Comparison of ENCODE assay signal across 8 mouse cellular contexts in genomic region chr19:42129509-42130293, GRCm38 (mm10). TPM values are rescaled to one million over a fixed set of nuclear protein-coding genes. Genes with fewer than 3 reads are reported as not detected.
DNase-seq lines count a peak whose midpoint lies in the region; ATAC-seq and TF ChIP-seq lines count a peak whose summit lies in the region.

No protein-coding gene starts in this region.

- 72% methylated on average over 14 of the region's 14 CpGs for WGBS in liver, adult 2 months
- 12% methylated on average over 14 of the region's 14 CpGs for WGBS in hindbrain, embryonic 14.5 days
- 19% methylated on average over 14 of the region's 14 CpGs for WGBS in midbrain, embryonic 13.5 days

- peak overlapping the region; percentile 90 for H3K4me2 ChIP-seq in hindbrain, embryonic 14.5 days (replicated peaks)
- peak overlapping the region; percentile 93 for H3K4me2 ChIP-seq in midbrain, embryonic 13.5 days (replicated peaks)

- H3K4me1 ChIP-seq in liver, adult 2 months (ENCODE audit: control insufficient read depth, insufficient read depth, low read length), result peaks cover 17% of the 10 kb centered on the region
- H3K4me1 ChIP-seq in cortical plate, adult 2 months (ENCODE audit: control insufficient read depth, insufficient read depth, low read length), result peaks cover 4% of the 10 kb centered on the region
- H3K4me1 ChIP-seq in hindbrain, embryonic 14.5 days (replicated peaks; ENCODE audit: control insufficient read depth, insufficient read depth, low read length), result 0 out of 2 replicates have a peak, but pooled peaks cover 7% of the 10 kb centered on the region
- H3K4me1 ChIP-seq in midbrain, embryonic 13.5 days (replicated peaks), result peaks cover 19% of the 10 kb centered on the region

- peaks cover 2% of the 10 kb centered on the region; the same call in 1 of the 2 replicates for H3K36me3 ChIP-seq in liver, adult 2 months (ENCODE audit: control insufficient read depth, insufficient read depth, low read length)
- H3K36me3 ChIP-seq in hindbrain, embryonic 14.5 days (replicated peaks; ENCODE audit: control insufficient read depth, insufficient read depth), result peaks cover 2% of the 10 kb centered on the region; the same call in 1 of the 2 replicates
- H3K36me3 ChIP-seq in midbrain, embryonic 13.5 days, result peaks cover 5% of the 10 kb centered on the region

- H3K4me3 ChIP-seq in liver, adult 2 months (ENCODE audit: insufficient read depth, low read depth, low read length), result peak overlapping the region; percentile 25
- H3K4me3 ChIP-seq in cortical plate, adult 2 months (ENCODE audit: insufficient read depth, low read length), result peak overlapping the region; percentile 60
- H3K4me3 ChIP-seq in hindbrain, embryonic 14.5 days (replicated peaks; ENCODE audit: low read length), result peak overlapping the region; percentile 47
- peak overlapping the region; percentile 60 for H3K4me3 ChIP-seq in midbrain, embryonic 13.5 days (replicated peaks)

- peaks cover 5% of the 10 kb centered on the region; the same call in 1 of the 2 replicates for H3K79me2 ChIP-seq in liver, adult 2 months (ENCODE audit: control insufficient read depth, insufficient read depth, low read length)

- H3K9me3 ChIP-seq in hindbrain, embryonic 14.5 days (ENCODE audit: control insufficient read depth, low read length), result no peaks in the 10 kb centered on the region
- no peaks in the 10 kb centered on the region for H3K9me3 ChIP-seq in midbrain, embryonic 13.5 days

- DNase-seq in liver, adult 2 months (ENCODE audit: extremely low read depth, low read depth, low spot score), result no peak
- DNase-seq in liver, result no peak
- no peak for DNase-seq in hindbrain, embryonic 14.5 days (ENCODE audit: low spot score)
- no peak for DNase-seq in urinary bladder, adult 2 months (ENCODE audit: low spot score)
- DNase-seq in ovary, postnatal 10 days (ENCODE audit: low spot score), result no peak
- no peak for DNase-seq in MN1 (ENCODE audit: low spot score)

- peak overlapping the region; percentile 53 for H3K9ac ChIP-seq in liver, adult 2 months (ENCODE audit: low read depth, low read length)
- H3K9ac ChIP-seq in hindbrain, embryonic 14.5 days, result peak overlapping the region; percentile 49
- peak overlapping the region; percentile 73 for H3K9ac ChIP-seq in midbrain, embryonic 13.5 days (replicated peaks)

- peak overlapping the region; percentile 70 for H3K27ac ChIP-seq in liver, adult 2 months (replicated peaks; ENCODE audit: insufficient read depth, low read depth, low read length)
- peak overlapping the region; percentile 84 for H3K27ac ChIP-seq in cortical plate, adult 2 months (ENCODE audit: insufficient read depth, low read length)
- H3K27ac ChIP-seq in hindbrain, embryonic 14.5 days, result 0 out of 2 replicates have a peak overlapping the region, but pooled peaks have one; percentile 4
- peak overlapping the region; percentile 19; the same call in 1 of the 2 replicates for H3K27ac ChIP-seq in midbrain, embryonic 13.5 days

- no peak for TF ChIP-seq CTCF in liver, adult 2 months (IDR thresholded peaks at IDR 0.05; ENCODE audit: low read depth, low read length)
- no peak for TF ChIP-seq CTCF in cortical plate, adult 2 months (IDR thresholded peaks at IDR 0.05; ENCODE audit: extremely low read depth, insufficient read depth, low read length)

- no peaks in the 10 kb centered on the region for H3K27me3 ChIP-seq in liver, adult 2 months (ENCODE audit: control insufficient read depth, insufficient read depth, low read length)
- no peaks in the 10 kb centered on the region for H3K27me3 ChIP-seq in hindbrain, embryonic 14.5 days (ENCODE audit: control insufficient read depth, insufficient read depth, low read length)
- peaks cover 13% of the 10 kb centered on the region for H3K27me3 ChIP-seq in midbrain, embryonic 13.5 days

- no peak for ATAC-seq in hindbrain, embryonic 14.5 days (ENCODE audit: low FRiP score)
- no peak for ATAC-seq in midbrain, embryonic 13.5 days

- no peak for TF ChIP-seq POLR2A in liver, adult 2 months (IDR thresholded peaks at IDR 0.05; ENCODE audit: extremely low read depth, insufficient read depth, low read length)
- TF ChIP-seq POLR2A in cortical plate, adult 2 months (IDR thresholded peaks at IDR 0.05; ENCODE audit: extremely low read depth, insufficient read depth, low read length), result no peak

RNA-seq across cellular contexts. Expression of gene Avpi1, which starts 0.8 kb away (rescaled TPM):
- 49.0 and 53.6 TPM in 2 replicates for total RNA-seq in liver, adult 2 months (2014; rRNA removed)
- 35.9 and 38.2 TPM in 2 replicates for polyA plus RNA-seq in liver, adult 2 months (2012; rRNA removed)
- polyA plus RNA-seq in cortical plate, adult 2 months (2012; rRNA removed), result 36.3 and 41.1 TPM in 2 replicates
- 7.9 and 10.3 TPM in 2 replicates for polyA plus RNA-seq in hindbrain, embryonic 14.5 days (2014; fragmentation: Nextera tagmentation; extraction: Ambion mirVana)
- polyA plus RNA-seq in midbrain, embryonic 13.5 days (2015; fragmentation: Nextera tagmentation; extraction: Ambion mirVana), result 4.9 and 5.1 TPM in 2 replicates
- 28.6 and 29.1 TPM in 2 replicates for polyA plus RNA-seq in urinary bladder, adult 2 months (2012; rRNA removed)

RNA-seq across cellular contexts. Expression of gene Marveld1, which starts 17.5 kb away (rescaled TPM):
- total RNA-seq in liver, adult 2 months (2014; rRNA removed), result 11.9 and 12.1 TPM in 2 replicates
- polyA plus RNA-seq in liver, adult 2 months (2012; rRNA removed), result 25.7 and 29.8 TPM in 2 replicates
- polyA plus RNA-seq in cortical plate, adult 2 months (2012; rRNA removed), result 14.4 and 16.8 TPM in 2 replicates
- 2.7 and 3.2 TPM in 2 replicates for polyA plus RNA-seq in hindbrain, embryonic 14.5 days (2014; fragmentation: Nextera tagmentation; extraction: Ambion mirVana)
- polyA plus RNA-seq in midbrain, embryonic 13.5 days (2015; fragmentation: Nextera tagmentation; extraction: Ambion mirVana), result 1.1 and 1.7 TPM in 2 replicates
- polyA plus RNA-seq in urinary bladder, adult 2 months (2012; rRNA removed), result 186 and 267 TPM in 2 replicates

RNA-seq across cellular contexts. Expression of gene Zfyve27, which starts 34.0 kb away (rescaled TPM):
- 11.1 and 13.4 TPM in 2 replicates for total RNA-seq in liver, adult 2 months (2014; rRNA removed)
- 14.1 and 22.0 TPM in 2 replicates for polyA plus RNA-seq in liver, adult 2 months (2012; rRNA removed)
- polyA plus RNA-seq in cortical plate, adult 2 months (2012; rRNA removed), result 107 and 126 TPM in 2 replicates
- polyA plus RNA-seq in hindbrain, embryonic 14.5 days (2014; fragmentation: Nextera tagmentation; extraction: Ambion mirVana), result 35.1 and 35.7 TPM in 2 replicates
- 55.8 and 57.6 TPM in 2 replicates for polyA plus RNA-seq in midbrain, embryonic 13.5 days (2015; fragmentation: Nextera tagmentation; extraction: Ambion mirVana)
- polyA plus RNA-seq in urinary bladder, adult 2 months (2012; rRNA removed), result 43.3 and 50.3 TPM in 2 replicates

RNA-seq across cellular contexts. Expression of gene Pi4k2a, which starts 39.4 kb away (rescaled TPM):
- 20.2 and 23.8 TPM in 2 replicates for total RNA-seq in liver, adult 2 months (2014; rRNA removed)
- polyA plus RNA-seq in liver, adult 2 months (2012; rRNA removed), result 43.3 and 46.1 TPM in 2 replicates
- polyA plus RNA-seq in cortical plate, adult 2 months (2012; rRNA removed), result 56.8 and 57.0 TPM in 2 replicates
- 39.0 and 40.6 TPM in 2 replicates for polyA plus RNA-seq in hindbrain, embryonic 14.5 days (2014; fragmentation: Nextera tagmentation; extraction: Ambion mirVana)
- polyA plus RNA-seq in midbrain, embryonic 13.5 days (2015; fragmentation: Nextera tagmentation; extraction: Ambion mirVana), result 23.6 and 29.9 TPM in 2 replicates
- polyA plus RNA-seq in urinary bladder, adult 2 months (2012; rRNA removed), result 26.0 and 26.4 TPM in 2 replicates

RNA-seq across cellular contexts. Expression of gene Morn4, which starts 43.5 kb away (rescaled TPM):
- total RNA-seq in liver, adult 2 months (2014; rRNA removed), result 0.09 and 0.13 TPM in 2 replicates
- polyA plus RNA-seq in liver, adult 2 months (2012; rRNA removed), result 0.27 and 0.44 TPM in 2 replicates
- 84.2 and 91.9 TPM in 2 replicates for polyA plus RNA-seq in cortical plate, adult 2 months (2012; rRNA removed)
- 117 and 128 TPM in 2 replicates for polyA plus RNA-seq in hindbrain, embryonic 14.5 days (2014; fragmentation: Nextera tagmentation; extraction: Ambion mirVana)
- polyA plus RNA-seq in midbrain, embryonic 13.5 days (2015; fragmentation: Nextera tagmentation; extraction: Ambion mirVana), result 128 TPM in 2 replicates
- polyA plus RNA-seq in urinary bladder, adult 2 months (2012; rRNA removed), result 7.4 and 8.7 TPM in 2 replicates

Comparison
In these comparisons a context has a peak if more than half of its experiments do, and no peak if none do; other contexts are left out.
1. H3K27ac ChIP-seq: peak in every context shown above with its lines; median percentile 84 in cortical plate, adult 2 months; 70 in liver, adult 2 months; 19 in midbrain, embryonic 13.5 days; 4 in hindbrain, embryonic 14.5 days.